Mouse (Mus musculus) lung, postnatal 0 days (tissue): Measurements from ENCODE around the gene Mlst8. TPM values are rescaled to one million over a fixed set of nuclear protein-coding genes. Genes with fewer than 3 reads are reported as not detected.

Experiments used
- ATAC-seq: fragments of 200-750 bp; cut with Nextera tagmentation; 2 replicates; pipeline ENCODE4 v1.8.0; 2017; ENCODE audit warnings: moderate library complexity
- DNase-seq: peaks from one replicate; pipeline ENCODE4 v3.0.0-alpha.2; 2016; ENCODE audit warnings: low spot score
- H3K27ac ChIP-seq: fragments of 300-500 bp; sonication (generic); 2 replicates; pipeline ENCODE4 v1.5.1; 2014; ENCODE audit warnings: antibody characterized with exemption, mild to moderate bottlenecking, low read length, mixed read lengths
- H3K27me3 ChIP-seq: fragments of 300-500 bp; sonication (generic); replicated peaks from 2 replicates; pipeline ENCODE4 v1.6.1; 2014; ENCODE audit warnings: low read length, mixed read lengths; ENCODE audit not compliant: insufficient read depth
- H3K36me3 ChIP-seq: fragments of 300-500 bp; sonication (generic); 2 replicates; pipeline ENCODE4 v1.6.1; 2014; ENCODE audit warnings: low read length, mixed read lengths; ENCODE audit not compliant: insufficient read depth
- H3K4me1 ChIP-seq: fragments of 300-500 bp; sonication (generic); 2 replicates; pipeline ENCODE4 v1.6.1; 2014; ENCODE audit warnings: antibody characterized with exemption, low read depth, low read length, mixed read lengths; ENCODE audit not compliant: insufficient read depth
- H3K4me2 ChIP-seq: fragments of 300-500 bp; sonication (generic); replicated peaks from 2 replicates; pipeline ENCODE4 v1.6.1; 2014; ENCODE audit warnings: low read depth, mild to moderate bottlenecking, low read length, moderate library complexity, mixed read lengths
- H3K4me3 ChIP-seq: fragments of 300-500 bp; sonication (generic); 2 replicates; pipeline ENCODE4 v1.5.1; 2014; ENCODE audit warnings: low read depth, low read length
- H3K9ac ChIP-seq: fragments of 300-500 bp; sonication (generic); replicated peaks from 2 replicates; pipeline ENCODE4 v1.6.1; 2014; ENCODE audit warnings: low read depth, mild to moderate bottlenecking
- H3K9me3 ChIP-seq: fragments of 300-500 bp; sonication (generic); 2 replicates; pipeline ENCODE4 v1.6.1; 2016; ENCODE audit warnings: low read length, mixed read lengths
- CTCF ChIP-seq: IDR thresholded peaks from 2 replicates; pipeline ENCODE4 v1.5.1; 2016; ENCODE audit warnings: antibody characterized with exemption, mild to moderate bottlenecking
- EP300 ChIP-seq: IDR thresholded peaks from 2 replicates; pipeline ENCODE4 v1.6.1; 2016; ENCODE audit warnings: antibody characterized with exemption, mild to moderate bottlenecking, control low read depth
- WGBS: fragments of 180-500 bp; shearing (Covaris S2); extraction: QIAGEN DNeasy Blood & Tissue Kit; methylation state at CpG from one replicate; pipeline ENCODE4 v1.1.7; 2014; 5-methylcytosine and 5-hydroxymethylcytosine counted together
- polyA plus RNA-seq: library from polyadenylated mRNA; unstranded; fragments of >200 nt; fragmentation: Nextera tagmentation; extraction: Ambion mirVana; gene quantifications from 2 replicates; pipeline ENCODE4 v1.2.1, GENCODE M21; 2015

The Mlst8 gene
- polyA plus RNA-seq, 1 experiment from 2014 or later, result 14.4 TPM

DNA sequence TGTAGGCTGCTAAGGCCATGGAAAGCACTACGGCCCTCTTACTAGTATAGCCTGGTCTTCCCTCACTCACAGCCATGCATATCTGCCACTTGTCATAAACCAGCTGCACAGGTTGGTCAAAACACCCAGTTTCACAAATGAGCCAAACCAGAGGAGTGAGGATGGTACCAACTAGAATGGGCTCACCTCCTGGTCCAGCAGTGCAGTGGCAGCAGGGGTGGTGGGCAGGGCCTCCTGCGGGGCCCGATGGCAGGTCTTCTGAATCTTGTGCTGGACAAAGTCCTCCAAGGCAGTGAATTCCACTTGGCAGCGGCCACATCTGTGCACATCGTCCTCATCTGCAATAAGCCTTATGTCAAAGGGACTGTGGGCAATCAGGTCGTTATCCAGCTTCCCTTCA is 27.7 kb downstream of the Mlst8 start:
- Histone ChIP-seq H3K4me2 (no peak overlapping the region), H3K4me1 (no peaks in the 10 kb centered on the region), H3K9ac (no peak overlapping the region), H3K27ac (no peak overlapping the region), H3K36me3 (peaks cover 15% of the 10 kb centered on the region; the same call in 1 of the 2 replicates), H3K27me3 (no peaks in the 10 kb centered on the region), H3K9me3 (no peaks in the 10 kb centered on the region), H3K4me3 (no peak overlapping the region)
- no peak for DNase-seq
- ATAC-seq, result no peak
- no peak for TF ChIP-seq CTCF
- no peak for TF ChIP-seq EP300
- WGBS, result 97% methylated on average over 6 of the region's 6 CpGs

DNA sequence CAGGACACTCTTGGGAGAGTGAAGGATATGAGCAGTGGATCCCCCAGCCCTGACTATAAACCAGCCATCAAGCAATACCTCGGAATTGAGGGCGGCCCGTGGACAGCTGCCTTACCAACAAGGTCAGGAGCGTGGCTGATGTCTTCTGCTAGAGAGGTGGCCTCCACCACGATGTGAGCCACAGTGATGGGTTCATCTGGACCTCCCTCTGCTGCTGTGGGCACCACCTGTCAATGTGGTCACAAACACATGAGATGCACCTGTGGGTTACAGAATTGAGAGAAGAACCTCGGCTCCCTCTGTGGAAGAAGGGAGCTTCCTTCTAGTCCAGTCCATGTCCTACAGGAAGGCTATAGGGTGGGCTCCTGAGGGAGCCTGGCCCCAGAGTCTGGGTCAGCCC is 29.4 kb downstream of the Mlst8 start:
- ATAC-seq, result no peak
- H3K27ac ChIP-seq, result no peak overlapping the region
- peaks cover 30% of the 10 kb centered on the region for H3K36me3 ChIP-seq

DNA sequence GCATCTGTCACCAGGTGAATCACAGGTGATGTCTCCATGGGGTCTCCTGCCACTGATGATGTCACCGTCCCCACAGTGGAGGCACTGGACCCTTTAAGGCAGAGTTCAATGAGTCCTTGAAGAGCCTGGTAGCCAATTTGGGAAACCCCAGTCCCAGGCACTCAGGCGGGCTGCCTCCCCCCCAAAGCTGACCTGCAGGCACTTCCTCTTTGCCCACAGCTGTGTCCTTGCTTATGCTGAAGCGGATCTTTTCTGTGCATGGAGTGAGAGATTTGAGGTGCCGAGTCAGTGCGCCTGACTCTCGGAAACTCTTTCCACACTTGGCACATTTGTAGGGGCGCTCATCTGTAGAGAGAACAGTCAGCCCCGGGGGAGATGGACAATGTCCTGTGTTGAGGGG is 32.3 kb downstream of the Mlst8 start:
- no peak for DNase-seq
- 93% methylated on average over 8 of the region's 8 CpGs for WGBS
- no peak for ATAC-seq
- Histone ChIP-seq H3K9me3 (no peaks in the 10 kb centered on the region), H3K4me3 (no peak overlapping the region), H3K27me3 (no peaks in the 10 kb centered on the region), H3K27ac (no peak overlapping the region), H3K9ac (no peak overlapping the region), H3K4me1 (no peaks in the 10 kb centered on the region), H3K4me2 (no peak overlapping the region), H3K36me3 (peaks cover 38% of the 10 kb centered on the region)
- no peak for TF ChIP-seq CTCF
- TF ChIP-seq EP300, result no peak

More for the DNA sequence above, 29.4 kb downstream of the Mlst8 start:
- 95% methylated on average over 6 of the region's 6 CpGs for WGBS
- Histone ChIP-seq H3K4me1 (no peaks in the 10 kb centered on the region), H3K9ac (no peak overlapping the region), H3K9me3 (no peaks in the 10 kb centered on the region), H3K4me2 (no peak overlapping the region), H3K27me3 (no peaks in the 10 kb centered on the region), H3K4me3 (no peak overlapping the region)
- no peak for DNase-seq
- TF ChIP-seq EP300, result no peak

DNA sequence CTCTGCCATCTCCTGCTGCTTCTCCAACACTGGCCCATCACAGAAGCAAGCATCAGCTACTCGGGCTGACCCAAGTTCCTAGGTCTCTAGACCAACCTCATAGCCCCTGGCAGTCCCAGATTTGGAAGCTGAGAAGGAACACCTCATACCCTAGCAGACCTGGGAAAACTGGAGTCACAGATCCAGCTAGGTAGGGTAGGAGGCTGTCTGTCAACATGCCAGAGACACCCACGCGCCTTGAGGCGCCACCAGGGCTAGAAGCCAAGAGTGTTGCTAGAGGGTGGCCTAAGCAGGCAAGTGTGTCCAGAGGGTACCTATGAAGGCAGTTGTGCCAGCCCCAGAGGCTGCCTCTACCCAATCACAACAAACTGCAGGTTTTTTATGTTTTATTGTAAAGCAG is 35.5 kb downstream of the Mlst8 start:
- Histone ChIP-seq H3K36me3 (peaks cover 37% of the 10 kb centered on the region), H3K27me3 (no peaks in the 10 kb centered on the region), H3K4me2 (no peak overlapping the region), H3K4me3 (no peak overlapping the region), H3K27ac (no peak overlapping the region), H3K9ac (no peak overlapping the region), H3K4me1 (no peaks in the 10 kb centered on the region), H3K9me3 (no peaks in the 10 kb centered on the region)
- no peak for DNase-seq
- 77% methylated on average over 4 of the region's 4 CpGs for WGBS
- ATAC-seq, result no peak
- TF ChIP-seq EP300 (no peak), CTCF (no peak)

DNA sequence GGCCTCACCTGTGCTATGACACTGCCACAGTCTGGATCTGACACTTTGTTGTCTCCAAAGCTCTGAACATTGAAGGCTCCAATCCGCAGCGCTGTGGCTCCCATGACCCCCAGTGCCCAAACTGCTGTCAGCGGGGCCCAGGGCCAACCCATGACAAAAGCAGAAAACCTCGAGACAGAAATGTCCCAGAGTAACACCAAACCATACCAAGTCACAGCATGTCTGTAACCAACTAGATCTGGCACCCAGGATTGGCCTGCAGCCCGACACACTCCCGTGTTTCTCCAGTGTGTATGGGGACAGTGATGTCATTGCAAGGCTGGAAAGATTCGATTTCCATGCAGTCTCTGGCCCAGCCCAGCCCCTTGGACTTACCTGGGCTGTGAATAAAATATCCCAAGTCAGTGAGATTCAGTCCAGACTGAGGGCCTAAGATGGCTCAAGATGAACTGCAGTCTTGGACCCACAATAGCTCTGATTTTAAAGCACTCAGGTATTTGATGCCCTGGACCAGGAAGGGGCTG is 36.2 kb downstream of the Mlst8 start, which contains the start of gene Dnase1l2:
Gene Dnase1l2, minus strand, starts transcription at position 474 of the 524 bp plus-strand sequence.
- Histone ChIP-seq H3K9me3 (no peaks in the 10 kb centered on the region), H3K27me3 (no peaks in the 10 kb centered on the region), H3K27ac (no peak within 1 kb of the TSS), H3K4me2 (no peak within 1 kb of the TSS), H3K36me3 (peaks cover 40% of the 10 kb centered on the region), H3K9ac (no peak within 1 kb of the TSS), H3K4me1 (no peaks in the 10 kb centered on the region), H3K4me3 (no peak within 1 kb of the TSS)
- no peak for DNase-seq
- no peak for ATAC-seq
- 69% methylated on average over 7 of the region's 7 CpGs for WGBS
- TF ChIP-seq EP300, result no peak

DNA sequence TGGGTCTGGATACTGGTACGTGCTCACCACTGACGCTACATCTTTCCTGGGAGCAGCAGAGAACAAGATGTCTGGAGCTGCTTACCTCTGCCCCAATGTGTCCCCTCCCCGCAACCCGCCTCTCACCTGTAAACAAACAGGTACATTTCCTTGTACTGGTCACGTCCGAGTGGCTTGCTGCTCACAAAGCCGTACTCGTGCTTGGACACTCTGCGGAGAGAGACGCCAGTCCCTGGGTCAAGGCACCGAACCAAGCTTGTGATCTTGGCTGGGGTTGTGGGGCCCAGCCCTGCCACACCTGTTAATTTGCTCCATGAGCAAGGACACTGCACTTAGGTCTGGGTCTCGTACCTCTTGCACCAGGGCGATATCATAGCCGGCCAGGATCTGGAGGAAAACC is 36.8 kb downstream of the Mlst8 start:
- H3K4me1 ChIP-seq, result no peaks in the 10 kb centered on the region
- DNase-seq (no peak), ATAC-seq (no peak)
- H3K4me2 ChIP-seq, result no peak overlapping the region
- H3K9me3 ChIP-seq, result no peaks in the 10 kb centered on the region
- peaks cover 41% of the 10 kb centered on the region for H3K36me3 ChIP-seq
- H3K4me3 ChIP-seq, result no peak overlapping the region
- 77% methylated on average over 14 of the region's 14 CpGs for WGBS
- no peaks in the 10 kb centered on the region for H3K27me3 ChIP-seq
- H3K9ac ChIP-seq, result no peak overlapping the region
- TF ChIP-seq CTCF (no peak), EP300 (no peak)
- no peak overlapping the region for H3K27ac ChIP-seq

DNA sequence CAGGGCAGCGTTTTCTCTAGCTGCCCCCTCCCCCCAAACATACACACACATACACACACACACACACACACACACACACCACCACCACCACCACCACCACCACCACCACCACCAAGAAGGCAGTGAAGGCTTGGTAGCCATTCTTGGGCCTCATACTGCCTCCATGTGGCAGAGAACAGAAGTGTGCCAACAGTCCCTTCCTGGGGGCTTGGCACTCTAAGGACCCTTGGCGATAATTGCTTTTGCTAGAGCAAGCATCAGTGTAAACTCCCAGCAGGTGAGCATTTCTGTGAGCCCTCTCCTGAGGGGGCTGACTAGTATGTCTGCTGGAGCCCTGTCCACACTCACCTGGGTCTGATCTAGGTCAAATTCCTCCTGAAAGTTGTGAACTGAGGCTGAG is 37.7 kb downstream of the Mlst8 start:
- no peak for DNase-seq
- Histone ChIP-seq H3K36me3 (peaks cover 35% of the 10 kb centered on the region), H3K4me2 (no peak overlapping the region), H3K9me3 (no peaks in the 10 kb centered on the region), H3K9ac (no peak overlapping the region), H3K4me3 (no peak overlapping the region), H3K4me1 (no peaks in the 10 kb centered on the region), H3K27ac (no peak overlapping the region), H3K27me3 (no peaks in the 10 kb centered on the region)
- whole genome bisulfite sequencing, result 60% methylated on average over 2 of the region's 2 CpGs
- no peak for ATAC-seq
- no peak for TF ChIP-seq EP300
- peak; percentile 49 for TF ChIP-seq CTCF
